Mouse (Mus musculus) gastrocnemius, postnatal 14 days (tissue): ENCODE measurements around the gene Pip5k1b. TPM values are rescaled to one million over a fixed set of nuclear protein-coding genes. Genes with fewer than 3 reads are reported as not detected.

Source experiments
- total RNA-seq, 2 experiments: library from RNA; stranded (reverse); gene quantifications; 2 replicates each; pipeline ENCODE4 v1.2.3; 2021

Pip5k1b gene
- total RNA-seq, 2 experiments from 2014 or later: 0.51 to 1.0 TPM

Other genes with a start within 250 kb of the Pip5k1b start
- 10 to 100 TPM; 15.1 to 20.7 TPM for gene Fam122a, start 78.5 kb downstream of the Pip5k1b start, total RNA-seq
- gene Tmem252, start 118.1 kb upstream of the Pip5k1b start, total RNA-seq: under 1 TPM; 0.06 to 0.24 TPM